In genomic region chr6:56787668-56788067, GRCm38 (mm10) we compare ENCODE assay signal across 5 mouse cellular contexts. TPM values are rescaled to one million over a fixed set of nuclear protein-coding genes. Genes with fewer than 3 reads are reported as not detected.
"Had no signal": no experiment of that assay in that cellular context is flagged by ENCODE, and none has a peak within 500 bp of the region (broad histone marks: within the 10 kb centered on the region; RNA-seq: fewer than 3 reads in every experiment).

No protein-coding gene starts in this region.

- H3K9ac ChIP-seq: limb, embryonic 13.5 days; liver, embryonic 14.5 days; midbrain, embryonic 13.5 days had no signal

- ATAC-seq: inflammation-experienced regulatory T-cells, adult 6 months; midbrain, embryonic 13.5 days had no signal

- H3K4me1 ChIP-seq: limb, embryonic 13.5 days had no signal

- H3K9me3 ChIP-seq: limb, embryonic 13.5 days; midbrain, embryonic 13.5 days had no signal

- H3K27me3 ChIP-seq: limb, embryonic 13.5 days; midbrain, embryonic 13.5 days had no signal

- H3K4me2 ChIP-seq: limb, embryonic 13.5 days; midbrain, embryonic 13.5 days had no signal

- H3K27ac ChIP-seq: limb, embryonic 13.5 days; liver, embryonic 14.5 days; midbrain, embryonic 13.5 days; stomach, postnatal 0 days had no signal

- H3K4me3 ChIP-seq: limb, embryonic 13.5 days; midbrain, embryonic 13.5 days had no signal

RNA-seq across cellular contexts. Expression of gene Fkbp9, which starts 44.2 kb away (rescaled TPM):
- polyA plus RNA-seq: inflammation-experienced regulatory T-cells, adult 6 months had no signal
